Mouse (Mus musculus) midbrain, embryonic 12.5 days (tissue): ENCODE results near the gene Hsd17b1. TPM values are rescaled to one million over a fixed set of nuclear protein-coding genes. Genes with fewer than 3 reads are reported as not detected.
"Not testable (repeated sequence)": the region's sequence is repeated elsewhere in the genome, so short reads cannot be mapped to it uniquely, and the experiment has no call there.

Experiments
- ATAC-seq: fragments of 200-750 bp; cut with Nextera tagmentation; 2 replicates; pipeline ENCODE4 v1.8.0; 2017; ENCODE audit warnings: low read depth, moderate TSS enrichment, moderate library complexity; ENCODE audit not compliant: low FRiP score
- H3K27ac ChIP-seq: fragments of 300-500 bp; sonication (generic); replicated peaks from 2 replicates; pipeline ENCODE4 v1.5.1; 2016; ENCODE audit warnings: mild to moderate bottlenecking
- H3K27me3 ChIP-seq: fragments of 300-500 bp; sonication (generic); 2 replicates; pipeline ENCODE4 v1.6.1; 2016; ENCODE audit warnings: mild to moderate bottlenecking
- H3K36me3 ChIP-seq: fragments of 300-500 bp; sonication (generic); 2 replicates; pipeline ENCODE4 v1.6.1; 2016
- H3K4me1 ChIP-seq: fragments of 300-500 bp; sonication (generic); 2 replicates; pipeline ENCODE4 v1.6.1; 2016
- H3K4me2 ChIP-seq: fragments of 300-500 bp; sonication (generic); replicated peaks from 2 replicates; pipeline ENCODE4 v1.6.1; 2016; ENCODE audit warnings: mild to moderate bottlenecking, moderate library complexity
- H3K4me3 ChIP-seq: fragments of 300-500 bp; sonication (generic); 2 replicates; pipeline ENCODE4 v1.5.1; 2016; ENCODE audit warnings: mild to moderate bottlenecking
- H3K9ac ChIP-seq: fragments of 300-500 bp; sonication (generic); replicated peaks from 2 replicates; pipeline ENCODE4 v1.6.1; 2016; ENCODE audit warnings: mild to moderate bottlenecking, moderate library complexity
- H3K9me3 ChIP-seq: fragments of 300-500 bp; sonication (generic); 2 replicates; pipeline ENCODE4 v1.6.1; 2016; ENCODE audit warnings: mild to moderate bottlenecking
- WGBS: fragments of 180-500 bp; shearing (Covaris S2); methylation state at CpG from one replicate; pipeline ENCODE4 v1.1.7; 2016; 5-methylcytosine and 5-hydroxymethylcytosine counted together
- microRNA-seq: library from miRNA; unstranded; fragments of <30 nt; microRNA quantifications from one replicate; pipeline ENCODE4, GENCODE M21; 2017
- polyA plus RNA-seq: library from polyadenylated mRNA; unstranded; fragments of >200 nt; fragmentation: Nextera tagmentation; extraction: Ambion mirVana; gene quantifications from 2 replicates; pipeline ENCODE4 v1.2.1, GENCODE M21; 2016

Gene Hsd17b1
- polyA plus RNA-seq, 1 experiment from 2014 or later, result 0.31 TPM

DNA sequence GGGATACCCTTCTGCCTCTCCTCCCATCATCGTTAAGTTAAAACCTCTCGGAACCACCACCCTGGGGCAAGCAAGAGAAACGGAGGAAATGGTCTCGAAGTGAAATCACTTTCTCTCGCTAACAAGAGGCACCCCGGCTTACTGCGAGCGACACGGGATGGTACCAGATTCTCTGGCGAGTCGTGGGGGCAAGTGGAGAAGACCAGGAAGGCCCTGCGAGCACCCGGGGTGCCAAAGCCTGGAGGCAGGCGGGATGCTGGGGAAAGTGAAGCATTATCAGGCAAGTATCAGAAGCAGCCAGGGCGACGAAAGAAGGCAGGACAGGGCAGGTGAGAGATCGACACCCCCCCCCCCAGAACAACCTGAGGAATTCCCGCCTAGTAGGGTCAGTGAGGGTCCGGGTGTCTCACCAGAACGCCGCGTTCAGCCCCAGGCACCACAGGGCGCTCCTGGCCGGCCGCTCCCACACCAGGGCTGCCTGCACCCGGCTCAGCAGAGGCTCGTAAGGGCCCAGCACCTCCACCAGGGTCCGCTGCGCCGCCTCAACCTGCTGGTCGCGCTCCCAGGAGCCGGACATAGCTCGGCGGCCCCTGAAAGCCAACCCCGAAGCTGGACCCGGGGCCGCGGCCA, 41.0 kb downstream of the Hsd17b1 start:
- Histone ChIP-seq H3K4me1 (peaks cover 44% of the 10 kb centered on the region), H3K4me3 (peak overlapping the region; percentile 91), H3K36me3 (peaks cover 21% of the 10 kb centered on the region), H3K4me2 (peak overlapping the region; percentile 97), H3K27ac (peak overlapping the region; percentile 84), H3K27me3 (no peaks in the 10 kb centered on the region), H3K9ac (peak overlapping the region; percentile 95), H3K9me3 (no peaks in the 10 kb centered on the region)
- ATAC-seq, result peak; percentile 83
- under 1% methylated on average over 39 of the region's 39 CpGs for WGBS

DNA sequence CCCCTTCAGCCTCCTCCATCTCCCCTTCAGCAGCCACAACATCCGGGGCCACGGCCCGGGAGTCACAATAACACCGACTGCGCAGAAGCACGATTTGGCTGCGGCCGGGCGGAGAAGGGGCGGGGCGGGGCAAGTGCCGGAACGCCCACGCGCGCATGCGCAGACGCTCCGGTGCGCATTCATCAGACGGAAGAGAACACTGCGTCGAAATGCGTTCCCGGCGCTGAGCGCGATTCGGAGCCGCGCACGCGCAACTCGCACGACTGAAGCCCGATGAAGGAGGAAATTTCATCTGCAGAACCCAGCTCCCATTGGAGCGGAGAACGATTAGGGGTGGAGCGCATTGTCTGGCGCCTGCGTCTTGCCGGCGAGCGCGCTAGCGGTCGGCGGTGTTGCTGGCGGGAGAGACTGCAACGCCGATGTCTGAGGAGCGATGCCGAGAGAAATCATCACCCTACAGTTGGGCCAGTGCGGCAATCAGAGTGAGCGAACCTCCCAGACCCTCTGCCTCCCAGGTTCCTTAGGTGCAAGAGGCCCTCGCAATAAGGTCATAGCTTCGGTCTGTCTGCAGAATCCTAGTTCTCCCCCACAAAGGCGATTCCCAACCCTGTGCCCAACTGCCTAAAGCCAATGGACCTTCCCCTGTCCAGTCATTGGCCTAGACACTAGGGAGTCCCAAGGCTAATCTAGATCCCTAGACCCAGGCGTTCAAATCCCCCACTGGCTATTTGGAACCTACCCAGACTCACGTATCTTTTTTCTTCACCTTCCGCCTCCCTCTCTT, 41.7 kb downstream of the Hsd17b1 start, which contains the start of the genes Retreg3 and Tubg1:
Gene Retreg3 (minus strand): TSS at position 133 of the 784 bp plus-strand sequence.
Gene Tubg1 (plus strand): TSS at position 178 of the 784 bp plus-strand sequence.
- H3K4me2 ChIP-seq, result peak within 1 kb of the TSS; percentile 97
- H3K9me3 ChIP-seq, result no peaks in the 10 kb centered on the region
- peak within 1 kb of the TSS; percentile 92 for H3K27ac ChIP-seq
- H3K36me3 ChIP-seq, result peaks cover 26% of the 10 kb centered on the region
- peaks cover 42% of the 10 kb centered on the region for H3K4me1 ChIP-seq
- peak within 1 kb of the TSS; percentile 91 for H3K4me3 ChIP-seq
- ATAC-seq, result peak; percentile 95
- H3K9ac ChIP-seq, result peak within 1 kb of the TSS; percentile 95
- WGBS, result 0% methylated on average over 61 of the region's 61 CpGs
- no peaks in the 10 kb centered on the region for H3K27me3 ChIP-seq

DNA sequence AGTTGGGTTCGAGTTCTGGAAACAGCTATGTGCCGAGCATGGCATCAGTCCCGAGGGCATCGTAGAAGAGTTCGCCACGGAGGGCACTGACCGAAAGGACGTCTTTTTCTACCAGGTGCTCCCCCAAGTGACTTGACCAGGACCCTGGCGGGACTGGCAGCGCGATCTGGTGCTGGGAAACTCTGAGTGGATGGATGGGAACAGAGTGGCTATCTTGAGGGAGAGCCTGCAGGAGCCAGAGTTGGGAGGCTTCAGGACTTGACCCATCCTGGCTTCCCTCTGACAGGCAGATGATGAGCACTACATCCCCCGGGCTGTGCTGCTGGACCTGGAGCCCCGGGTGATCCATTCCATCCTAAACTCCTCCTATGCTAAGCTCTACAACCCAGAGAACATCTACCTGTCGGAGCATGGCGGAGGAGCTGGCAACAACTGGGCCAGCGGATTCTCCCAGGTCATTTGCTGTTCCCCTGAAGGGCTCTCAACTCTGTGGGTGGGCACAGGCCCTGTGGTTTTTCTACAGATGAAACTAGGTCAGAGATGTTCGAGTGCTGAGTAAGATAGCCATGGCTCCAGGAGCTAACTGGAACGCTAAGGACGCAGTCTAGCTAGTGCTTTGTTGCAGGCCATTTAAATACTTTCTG, 42.5 kb downstream of the Hsd17b1 start:
- Histone ChIP-seq H3K9me3 (no peaks in the 10 kb centered on the region), H3K9ac (peak overlapping the region; percentile 87), H3K27me3 (no peaks in the 10 kb centered on the region), H3K4me1 (peaks cover 35% of the 10 kb centered on the region), H3K36me3 (peaks cover 33% of the 10 kb centered on the region), H3K4me3 (peak overlapping the region; percentile 91), H3K4me2 (peak overlapping the region; percentile 97), H3K27ac (peak overlapping the region; percentile 92)
- 25% methylated on average over 19 of the region's 19 CpGs for whole genome bisulfite sequencing
- no peak for ATAC-seq

- not testable (repeated sequence) for H3K9ac ChIP-seq, H3K9me3 ChIP-seq, H3K4me2 ChIP-seq, H3K4me3 ChIP-seq, ATAC-seq, H3K27me3 ChIP-seq, H3K27ac ChIP-seq
- 94% methylated on average over 8 of the region's 8 CpGs for WGBS
- Histone ChIP-seq H3K4me1 (peaks cover 10% of the 10 kb centered on the region), H3K36me3 (peaks cover 51% of the 10 kb centered on the region)
These were observed 46.3 kb downstream of the Hsd17b1 start for GRCm38 (mm10) chr11:101124494-101124893.

DNA sequence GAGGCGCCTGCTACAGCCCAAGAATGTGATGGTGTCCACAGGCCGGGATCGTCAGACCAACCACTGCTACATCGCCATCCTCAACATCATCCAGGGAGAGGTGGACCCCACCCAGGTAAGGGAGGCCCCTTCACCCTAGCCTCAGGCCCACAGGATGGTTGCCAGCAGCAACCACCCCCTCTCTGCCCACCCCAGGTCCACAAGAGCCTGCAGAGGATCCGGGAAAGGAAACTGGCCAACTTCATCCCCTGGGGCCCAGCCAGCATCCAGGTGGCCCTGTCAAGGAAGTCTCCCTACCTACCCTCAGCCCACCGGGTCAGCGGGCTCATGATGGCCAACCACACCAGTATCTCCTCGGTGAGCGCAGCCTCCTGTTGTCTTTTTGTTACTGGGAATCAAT, 46.8 kb downstream of the Hsd17b1 start:
- Histone ChIP-seq H3K4me1 (peaks cover 10% of the 10 kb centered on the region), H3K36me3 (peaks cover 51% of the 10 kb centered on the region)
- not testable (repeated sequence) for H3K9ac ChIP-seq, H3K27ac ChIP-seq, H3K4me3 ChIP-seq, H3K4me2 ChIP-seq, ATAC-seq, H3K9me3 ChIP-seq, H3K27me3 ChIP-seq
- WGBS, result 96% methylated on average over 9 of the region's 9 CpGs

GRCm38 (mm10) chr11:101127075-101127474, 48.9 kb downstream of the Hsd17b1 start:
- Histone ChIP-seq H3K4me2 (no peak overlapping the region), H3K27me3 (no peaks in the 10 kb centered on the region), H3K4me3 (no peak overlapping the region), H3K4me1 (no peaks in the 10 kb centered on the region), H3K36me3 (peaks cover 49% of the 10 kb centered on the region), H3K27ac (no peak overlapping the region), H3K9ac (no peak overlapping the region), H3K9me3 (peaks cover 5% of the 10 kb centered on the region; the same call in 1 of the 2 replicates)
- ATAC-seq, result no peak
- WGBS, result 92% methylated on average over 1 of the region's 1 CpGs

GRCm38 (mm10) chr11:101128996-101129577, 50.9 kb downstream of the Hsd17b1 start:
- peaks cover 5% of the 10 kb centered on the region; the same call in 1 of the 2 replicates for H3K9me3 ChIP-seq
- no peak for ATAC-seq
- peaks cover 30% of the 10 kb centered on the region for H3K36me3 ChIP-seq
- H3K4me3 ChIP-seq, result no peak overlapping the region
- no peak overlapping the region for H3K27ac ChIP-seq
- no peak overlapping the region for H3K4me2 ChIP-seq
- H3K27me3 ChIP-seq, result no peaks in the 10 kb centered on the region
- H3K4me1 ChIP-seq, result no peaks in the 10 kb centered on the region
- WGBS, result 86% methylated on average over 11 of the region's 11 CpGs
- no peak overlapping the region for H3K9ac ChIP-seq

Small RNA genes within 50 kb of the gene (microRNA-seq; reads per million reads assigned to microRNA genes)
- 2.6 reads per million, percentile 3 among the genes with 10 or more reads in this experiment for gene Mir6928

Other genes with a start within 250 kb of the Hsd17b1 start
- gene Stat5b, start 227.7 kb upstream of the Hsd17b1 start, polyA plus RNA-seq, result 18.8 and 19.4 TPM in 2 replicates
- 1.5 and 1.8 TPM in 2 replicates for gene Stat5a, start 219.1 kb upstream of the Hsd17b1 start, polyA plus RNA-seq
- 31.7 and 35.0 TPM in 2 replicates for gene Stat3, start 138.9 kb upstream of the Hsd17b1 start, polyA plus RNA-seq
- gene Cavin1, start 107.5 kb upstream of the Hsd17b1 start, polyA plus RNA-seq, result 41.8 and 51.0 TPM in 2 replicates
- gene Atp6v0a1, start 69.0 kb upstream of the Hsd17b1 start, polyA plus RNA-seq, result 65.6 and 67.5 TPM in 2 replicates
- gene Naglu, start 8.4 kb upstream of the Hsd17b1 start, polyA plus RNA-seq, result 10.9 and 11.1 TPM in 2 replicates
- 51.7 and 53.9 TPM in 2 replicates for gene Coasy, start 4.2 kb downstream of the Hsd17b1 start, polyA plus RNA-seq
- 49.2 and 60.5 TPM in 2 replicates for gene Mlx, start 8.9 kb downstream of the Hsd17b1 start, polyA plus RNA-seq
- 41.7 and 42.4 TPM in 2 replicates for gene Psmc3ip, start 17.0 kb downstream of the Hsd17b1 start, polyA plus RNA-seq
- 21.8 and 23.1 TPM in 2 replicates for gene Retreg3, start 41.5 kb downstream of the Hsd17b1 start, polyA plus RNA-seq
- gene Tubg1, start 41.5 kb downstream of the Hsd17b1 start, polyA plus RNA-seq, result 96.3 and 97.4 TPM in 2 replicates
- gene Tubg2, start 77.5 kb downstream of the Hsd17b1 start, polyA plus RNA-seq, result 9.0 and 10.3 TPM in 2 replicates
- 0.74 and 0.94 TPM in 2 replicates for gene Cntnap1, start 92.1 kb downstream of the Hsd17b1 start, polyA plus RNA-seq
- gene Plekhh3, start 92.9 kb downstream of the Hsd17b1 start, polyA plus RNA-seq, result 12.3 and 12.6 TPM in 2 replicates
- 0.10 and 0.17 TPM in 2 replicates for gene Ccr10, start 97.0 kb downstream of the Hsd17b1 start, polyA plus RNA-seq
- gene Ezh1, start 148.1 kb downstream of the Hsd17b1 start, polyA plus RNA-seq, result 12.6 and 14.4 TPM in 2 replicates
- 70.3 and 76.3 TPM in 2 replicates for gene Ramp2, start 167.6 kb downstream of the Hsd17b1 start, polyA plus RNA-seq
- gene Vps25, start 175.3 kb downstream of the Hsd17b1 start, polyA plus RNA-seq, result 101 and 102 TPM in 2 replicates
- 7.8 and 10.2 TPM in 2 replicates for gene Wnk4, start 182.2 kb downstream of the Hsd17b1 start, polyA plus RNA-seq
- 1.3 and 1.6 TPM in 2 replicates for gene Cntd1, start 200.6 kb downstream of the Hsd17b1 start, polyA plus RNA-seq
- 196 and 198 TPM in 2 replicates for gene Coa3, start 200.7 kb downstream of the Hsd17b1 start, polyA plus RNA-seq
- gene Becn1, start 223.9 kb downstream of the Hsd17b1 start, polyA plus RNA-seq, result 162 and 173 TPM in 2 replicates
- 163 and 180 TPM in 2 replicates for gene Psme3, start 237.8 kb downstream of the Hsd17b1 start, polyA plus RNA-seq
- 2.1 and 3.1 TPM in 2 replicates for gene Aoc2, start 246.7 kb downstream of the Hsd17b1 start, polyA plus RNA-seq